18 mouse cellular contexts compared by ENCODE assay signal in genomic region chr5:32155927-32156326, GRCm38 (mm10). TPM values are rescaled to one million over a fixed set of nuclear protein-coding genes. Genes with fewer than 3 reads are reported as not detected.
A peak's percentile ranks its signal among the peaks of the same experiment; 100 is the strongest.
DNase-seq lines count a peak whose midpoint lies in the region; ATAC-seq and TF ChIP-seq lines count a peak whose summit lies in the region.
"Had no signal": no experiment of that assay in that cellular context is flagged by ENCODE, and none has a peak within 500 bp of the region (broad histone marks: within the 10 kb centered on the region; RNA-seq: fewer than 3 reads in every experiment).

No protein-coding gene starts in this region.

- no peak for DNase-seq in heart, embryonic 10.5 days (ENCODE audit: low spot score)
- DNase-seq in MEL (ENCODE audit: low read depth, low spot score) = no peak
- no peak for DNase-seq in lung, postnatal 36 days
- DNase-seq: cerebellum, adult 8-10 months; cerebellum, postnatal 14 days; embryo, embryonic 11 days; gastrocnemius, postnatal 10 days had no signal

- no peak overlapping the region for H3K4me2 ChIP-seq in heart, embryonic 12.5 days
- H3K4me2 ChIP-seq in liver, embryonic 12.5 days = no peak overlapping the region
- H3K4me2 ChIP-seq: embryonic facial prominence, embryonic 15.5 days; forebrain, embryonic 15.5 days; heart, embryonic 13.5 days; hindbrain, embryonic 12.5 days had no signal

- H3K4me1 ChIP-seq in heart, embryonic 10.5 days = peaks cover 37% of the 10 kb centered on the region
- peaks cover 27% of the 10 kb centered on the region for H3K4me1 ChIP-seq in heart, embryonic 12.5 days (replicated peaks)
- no peaks in the 10 kb centered on the region for H3K4me1 ChIP-seq in MEL (ENCODE audit: control insufficient read depth in 1 of 2, insufficient read depth in 2 of 2, low read length in 2 of 2)
- no peaks in the 10 kb centered on the region; the same call in none of the 2 replicates for H3K4me1 ChIP-seq in embryonic fibroblast, embryonic 13.5 days (ENCODE audit: control insufficient read depth, insufficient read depth, low read length)
- H3K4me1 ChIP-seq in liver, embryonic 12.5 days = no peaks in the 10 kb centered on the region
- H3K4me1 ChIP-seq: forebrain, embryonic 15.5 days had no signal

- peak overlapping the region; percentile 22; the same call in 1 of the 2 replicates for H3K27ac ChIP-seq in heart, embryonic 10.5 days
- H3K27ac ChIP-seq in heart, embryonic 12.5 days (ENCODE audit: poor library complexity, severe bottlenecking) = no peak overlapping the region
- H3K27ac ChIP-seq in MEL (ENCODE audit: control insufficient read depth, low read depth, low read length) = no peak overlapping the region
- H3K27ac ChIP-seq in embryonic fibroblast, embryonic 13.5 days (ENCODE audit: insufficient read depth, low read length) = peak overlapping the region; percentile 1; the same call in 1 of the 2 replicates
- H3K27ac ChIP-seq in liver, embryonic 12.5 days = no peak overlapping the region
- H3K27ac ChIP-seq: embryonic facial prominence, embryonic 15.5 days; forebrain, embryonic 15.5 days; heart, embryonic 13.5 days; hindbrain, embryonic 12.5 days had no signal

- no peaks in the 10 kb centered on the region for H3K9me3 ChIP-seq in heart, embryonic 10.5 days
- no peaks in the 10 kb centered on the region for H3K9me3 ChIP-seq in heart, embryonic 12.5 days (replicated peaks)
- no peaks in the 10 kb centered on the region for H3K9me3 ChIP-seq in MEL (replicated peaks; ENCODE audit: insufficient read depth, low read length)
- no peaks in the 10 kb centered on the region for H3K9me3 ChIP-seq in liver, embryonic 12.5 days (replicated peaks)
- H3K9me3 ChIP-seq: embryonic facial prominence, embryonic 15.5 days; forebrain, embryonic 15.5 days; G1E; heart, embryonic 13.5 days; hindbrain, embryonic 12.5 days had no signal

- 75% methylated on average over 3 of the region's 3 CpGs for WGBS in heart, embryonic 10.5 days
- WGBS in heart, embryonic 12.5 days = 67% methylated on average over 3 of the region's 3 CpGs
- 71% methylated on average over 3 of the region's 3 CpGs for WGBS in liver, embryonic 12.5 days (ENCODE audit: insufficient replicate concordance)

- no peak overlapping the region for H3K4me3 ChIP-seq in heart, embryonic 10.5 days
- no peak overlapping the region for H3K4me3 ChIP-seq in heart, embryonic 12.5 days
- H3K4me3 ChIP-seq in MEL (ENCODE audit: control insufficient read depth in 1 of 2, insufficient read depth in 1 of 2, low read depth in 2 of 2, low read length in 2 of 2) = no peak overlapping the region
- no peak overlapping the region for H3K4me3 ChIP-seq in embryonic fibroblast, embryonic 13.5 days (ENCODE audit: insufficient read depth, low read length)
- H3K4me3 ChIP-seq in liver, embryonic 12.5 days = no peak overlapping the region
- H3K4me3 ChIP-seq: embryonic facial prominence, embryonic 15.5 days; forebrain, embryonic 15.5 days; heart, embryonic 13.5 days; hindbrain, embryonic 12.5 days had no signal

- no peak for ATAC-seq in heart, embryonic 12.5 days (ENCODE audit: insufficient number of reproducible peaks, low FRiP score)
- ATAC-seq in liver, embryonic 12.5 days = no peak
- ATAC-seq: forebrain, embryonic 15.5 days; hindbrain, embryonic 16.5 days; inflammation-experienced regulatory T-cells, adult 6 months; intestine, postnatal 0 days had no signal

- no peak for TF ChIP-seq EP300 in MEL (IDR thresholded peaks at IDR 0.05; ENCODE audit: low read depth in 1 of 2, low read length in 2 of 2)

- peaks cover 34% of the 10 kb centered on the region for H3K36me3 ChIP-seq in heart, embryonic 10.5 days
- H3K36me3 ChIP-seq in heart, embryonic 12.5 days = peaks cover 53% of the 10 kb centered on the region
- no peaks in the 10 kb centered on the region for H3K36me3 ChIP-seq in MEL (ENCODE audit: control insufficient read depth in 1 of 2, insufficient read depth in 2 of 2, low read length in 2 of 2)
- H3K36me3 ChIP-seq in liver, embryonic 12.5 days = peaks cover 18% of the 10 kb centered on the region
- H3K36me3 ChIP-seq: forebrain, embryonic 15.5 days; hindbrain, embryonic 12.5 days had no signal

- TF ChIP-seq RAD21 in MEL (IDR thresholded peaks at IDR 0.05; ENCODE audit: low read depth, low read length) = no peak

- H3K79me2 ChIP-seq in MEL (ENCODE audit: control insufficient read depth, insufficient read depth, low read length, poor library complexity) = no peaks in the 10 kb centered on the region

- H3K27me3 ChIP-seq in heart, embryonic 10.5 days (ENCODE audit: insufficient read depth, poor library complexity, severe bottlenecking) = peaks cover 14% of the 10 kb centered on the region; the same call in 1 of the 2 replicates
- no peaks in the 10 kb centered on the region for H3K27me3 ChIP-seq in heart, embryonic 12.5 days (replicated peaks)
- H3K27me3 ChIP-seq in MEL (ENCODE audit: control insufficient read depth in 1 of 2, insufficient read depth in 2 of 2, low read length in 2 of 2) = no peaks in the 10 kb centered on the region
- H3K27me3 ChIP-seq in liver, embryonic 12.5 days (replicated peaks) = no peaks in the 10 kb centered on the region
- H3K27me3 ChIP-seq: embryonic facial prominence, embryonic 15.5 days; forebrain, embryonic 15.5 days; heart, embryonic 13.5 days had no signal

- TF ChIP-seq POLR2A in MEL (IDR thresholded peaks at IDR 0.05; ENCODE audit: control insufficient read depth in 1 of 2, insufficient read depth in 1 of 2, low read depth in 1 of 2, low read length in 2 of 2, poor library complexity in 1 of 2) = no peak
- no peak for TF ChIP-seq POLR2A in embryonic fibroblast, embryonic 13.5 days (IDR thresholded peaks at IDR 0.05; ENCODE audit: low read depth, low read length)

- H3K9ac ChIP-seq in heart, embryonic 12.5 days = no peak overlapping the region
- H3K9ac ChIP-seq in MEL (ENCODE audit: control insufficient read depth, low read depth, low read length, poor library complexity, severe bottlenecking) = no peak overlapping the region
- no peak overlapping the region for H3K9ac ChIP-seq in liver, embryonic 12.5 days
- H3K9ac ChIP-seq: embryonic facial prominence, embryonic 15.5 days; forebrain, embryonic 15.5 days; heart, embryonic 13.5 days; hindbrain, embryonic 12.5 days had no signal

- TF ChIP-seq CTCF in MEL (IDR thresholded peaks at IDR 0.05 in 2 of 3, conservative IDR thresholded peaks at IDR 0.05 in 1 of 3; ENCODE audit: control insufficient read depth in 1 of 3, insufficient read depth in 1 of 3, low read depth in 2 of 3, low read length in 3 of 3, poor library complexity in 1 of 3, severe bottlenecking in 1 of 3) = no peak
- TF ChIP-seq CTCF in embryonic fibroblast, embryonic 13.5 days (IDR thresholded peaks at IDR 0.05; ENCODE audit: borderline replicate concordance, insufficient read depth, low read length) = no peak

TF ChIP-seq in MEL, 35 proteins besides CTCF, POLR2A, EP300 and RAD21:
- TF ChIP-seq JUND (IDR thresholded peaks at IDR 0.05; ENCODE audit: low read depth, low read length) (no peak), ELF1 (IDR thresholded peaks at IDR 0.05; ENCODE audit: low read depth, low read length) (no peak), ZKSCAN1 (IDR thresholded peaks at IDR 0.05; ENCODE audit: low read depth, low read length) (peak; percentile 85), MEF2A (IDR thresholded peaks at IDR 0.05; ENCODE audit: extremely low read depth, insufficient replicate concordance, low read depth, low read length, poor library complexity, severe bottlenecking) (no peak), MAFK (IDR thresholded peaks at IDR 0.05; ENCODE audit: borderline replicate concordance, low read depth, low read length) (no peak), ZNF384 (IDR thresholded peaks at IDR 0.05; ENCODE audit: low read depth, low read length) (no peak)

RNA-seq across cellular contexts. Expression of gene Fosl2, which starts 20.3 kb away (rescaled TPM):
- 2.1 TPM in 2 replicates for polyA plus RNA-seq in heart, embryonic 10.5 days (2016; fragmentation: Nextera tagmentation; extraction: Ambion mirVana)
- 3.3 and 3.8 TPM in 2 replicates for polyA plus RNA-seq in heart, embryonic 12.5 days (2016; fragmentation: Nextera tagmentation; extraction: Ambion mirVana)
- total RNA-seq in MEL (2012; rRNA removed) = 3.3 and 3.8 TPM in 2 replicates
- polyA plus RNA-seq in MEL (2012; ENCODE audit: insufficient read depth in 1 of 2, insufficient read length in 2 of 2, low read depth in 1 of 2, low replicate concordance in 2 of 2, missing spikeins in 1 of 2) = 10 to 100 TPM; 12.0 to 22.1 TPM
- polyA plus RNA-seq in embryonic fibroblast, embryonic 13.5 days (2011; ENCODE audit: insufficient read length, low read depth, missing spikeins) = 167 and 171 TPM in 2 replicates
- 0.73 and 0.84 TPM in 2 replicates for polyA plus RNA-seq in liver, embryonic 12.5 days (2016; fragmentation: Nextera tagmentation; extraction: Ambion mirVana)

Comparison
In these comparisons a context has a peak if more than half of its experiments do, and no peak if none do; other contexts are left out.
1. H3K27ac ChIP-seq: peak in heart, embryonic 10.5 days (single experiment) and embryonic fibroblast, embryonic 13.5 days (single experiment); none in heart, embryonic 12.5 days (single experiment), MEL (single experiment) and liver, embryonic 12.5 days (single experiment).